Comparison of ENCODE assay signal across 29 mouse cellular contexts in genomic region chr9:43338067-43338466, GRCm38 (mm10). TPM values are rescaled to one million over a fixed set of nuclear protein-coding genes. Genes with fewer than 3 reads are reported as not detected.
"Had no signal": no experiment of that assay in that cellular context is flagged by ENCODE, and none has a peak within 500 bp of the region (broad histone marks: within the 10 kb centered on the region; RNA-seq: fewer than 3 reads in every experiment).

No protein-coding gene starts in this region.

- ATAC-seq: hindbrain, postnatal 0 days; intestine, embryonic 16.5 days; liver, embryonic 12.5 days had no signal

- H3K4me3 ChIP-seq: heart, adult 2 months; heart, embryonic 13.5 days; heart, embryonic 15.5 days; hindbrain, embryonic 13.5 days; hindbrain, embryonic 15.5 days; kidney, embryonic 15.5 days; limb, embryonic 13.5 days; limb, embryonic 15.5 days; liver, embryonic 12.5 days had no signal

- DNase-seq: gastrocnemius, postnatal 14 days; gastrocnemius, postnatal 36 days; heart, adult 11 months; heart, adult 2 months; heart, postnatal 14 days; heart, postnatal 36 days; kidney, adult 11 months; kidney, adult 2 months; kidney, adult 9 months; kidney, postnatal 14 days; kidney, postnatal 36 days; layer of hippocampus, adult 9-11 months; layer of hippocampus, postnatal 36 days had no signal

- H3K27me3 ChIP-seq: hindbrain, embryonic 15.5 days; limb, embryonic 13.5 days; liver, embryonic 12.5 days had no signal

- H3K9ac ChIP-seq: heart, embryonic 13.5 days; heart, embryonic 15.5 days; hindbrain, embryonic 13.5 days; hindbrain, embryonic 15.5 days; kidney, embryonic 15.5 days; limb, embryonic 13.5 days; limb, embryonic 15.5 days; liver, embryonic 12.5 days had no signal

- H3K36me3 ChIP-seq: heart, embryonic 13.5 days; heart, embryonic 15.5 days; hindbrain, embryonic 13.5 days; hindbrain, embryonic 15.5 days; kidney, embryonic 15.5 days; limb, embryonic 13.5 days; limb, embryonic 15.5 days; liver, embryonic 12.5 days had no signal

- H3K9me3 ChIP-seq: heart, embryonic 13.5 days; heart, embryonic 15.5 days; hindbrain, embryonic 13.5 days; hindbrain, embryonic 15.5 days; kidney, embryonic 15.5 days; limb, embryonic 13.5 days; limb, embryonic 15.5 days; liver, embryonic 12.5 days had no signal

- H3K27ac ChIP-seq: heart, adult 2 months; heart, embryonic 13.5 days; heart, embryonic 15.5 days; hindbrain, embryonic 13.5 days; hindbrain, embryonic 15.5 days; hindbrain, postnatal 0 days; kidney, embryonic 15.5 days; kidney, postnatal 0 days; limb, embryonic 13.5 days; limb, embryonic 15.5 days; liver, embryonic 12.5 days had no signal

- H3K4me1 ChIP-seq: heart, embryonic 13.5 days; heart, embryonic 15.5 days; limb, embryonic 13.5 days; liver, embryonic 12.5 days had no signal

- H3K4me2 ChIP-seq: heart, embryonic 11.5 days; heart, embryonic 13.5 days; heart, embryonic 15.5 days; hindbrain, embryonic 13.5 days; hindbrain, embryonic 15.5 days; kidney, embryonic 15.5 days; limb, embryonic 13.5 days; limb, embryonic 15.5 days; liver, embryonic 12.5 days had no signal

RNA-seq across cellular contexts. Expression of gene Trim29, which starts 27.4 kb away (rescaled TPM):
- total RNA-seq: gastrocnemius, adult 18-20 months; gastrocnemius, adult 8-10 months; hematopoietic stem cell, adult 5-6 weeks; liver, adult 2 months had no signal
- polyA plus RNA-seq: hindbrain, embryonic 13.5 days; hindbrain, embryonic 15.5 days; liver, adult 2 months; liver, embryonic 12.5 days had no signal
